Mouse (Mus musculus) heart, adult 2 months (tissue): ENCODE data around the gene Uspl1. TPM values are rescaled to one million over a fixed set of nuclear protein-coding genes. Genes with fewer than 3 reads are reported as not detected.

ENCODE experiments used
- DNase-seq, 2 experiments: peaks; one replicate each; pipeline ENCODE4 v3.0.0; 2021
- H3K27ac ChIP-seq: fragments of 200-600 bp; 2 replicates; pipeline ENCODE4 v1.8.1; 2022
- H3K27me3 ChIP-seq: fragments of 200-500 bp; 2 replicates; pipeline ENCODE4 v1.6.1; 2012; ENCODE audit warnings: mild to moderate bottlenecking, low read length, inconsistent platforms, mixed read lengths; ENCODE audit not compliant: control insufficient read depth, insufficient read depth
- H3K36me3 ChIP-seq: fragments of 200-500 bp; 2 replicates; pipeline ENCODE4 v1.6.1; 2012; ENCODE audit warnings: low read length, inconsistent platforms; ENCODE audit not compliant: control insufficient read depth, insufficient read depth
- H3K4me1 ChIP-seq: fragments of 200-500 bp; 2 replicates; pipeline ENCODE4 v1.6.1; 2011; ENCODE audit warnings: low read length; ENCODE audit not compliant: control insufficient read depth, insufficient read depth
- H3K4me3 ChIP-seq: fragments of 200-600 bp; 2 replicates; pipeline ENCODE4 v1.8.1; 2022
- H3K79me2 ChIP-seq: fragments of 200-500 bp; replicated peaks from 2 replicates; pipeline ENCODE4 v1.6.1; 2012; ENCODE audit warnings: mild to moderate bottlenecking, inconsistent platforms, low read length, moderate library complexity, mixed read lengths; ENCODE audit not compliant: control insufficient read depth, insufficient read depth
- H3K9ac ChIP-seq: fragments of 200-500 bp; 2 replicates; pipeline ENCODE4 v1.6.1; 2012; ENCODE audit warnings: low read depth, mild to moderate bottlenecking, control low read depth, inconsistent platforms, low read length, mixed read lengths
- CTCF ChIP-seq: fragments of 200-600 bp; IDR thresholded peaks from 2 replicates; pipeline ENCODE4 v1.8.1; 2022; ENCODE audit warnings: antibody characterized with exemption, mild to moderate bottlenecking, moderate library complexity
- EP300 ChIP-seq: fragments of 200-500 bp; IDR thresholded peaks from 2 replicates; pipeline ENCODE4 v1.6.1; 2011; ENCODE audit warnings: low read depth, low read length, control low read depth; ENCODE audit not compliant: insufficient read depth
- POLR2A ChIP-seq: fragments of 200-500 bp; IDR thresholded peaks from 2 replicates; pipeline ENCODE4 v1.6.1; 2011; ENCODE audit warnings: mild to moderate bottlenecking, low read depth, low read length, control low read depth; ENCODE audit not compliant: insufficient read depth
- WGBS: fragments of 180-500 bp; shearing (Covaris S2); methylation state at CpG from one replicate; pipeline ENCODE4 v1.1.7; 2018; 5-methylcytosine and 5-hydroxymethylcytosine counted together
- intact Hi-C: fragments of 180-260 bp; cut with DNase I; formaldehyde crosslinking; loops from one replicate; pipeline ENCODE4 v1.15.1; 2025
- polyA plus RNA-seq: library from polyadenylated mRNA; depleted of rRNA; stranded (reverse); fragments of >200 nt; gene quantifications from 2 replicates; pipeline ENCODE4 v1.2.3, GENCODE M21; 2012
- total RNA-seq, 2 experiments: library from RNA; stranded (reverse); gene quantifications; 2 replicates each; pipeline ENCODE4 v1.2.3; 2021

The Uspl1 gene
- total and polyA plus RNA-seq, 3 experiments: 7.4 to 21.0 (median 17.5) TPM

DNA sequence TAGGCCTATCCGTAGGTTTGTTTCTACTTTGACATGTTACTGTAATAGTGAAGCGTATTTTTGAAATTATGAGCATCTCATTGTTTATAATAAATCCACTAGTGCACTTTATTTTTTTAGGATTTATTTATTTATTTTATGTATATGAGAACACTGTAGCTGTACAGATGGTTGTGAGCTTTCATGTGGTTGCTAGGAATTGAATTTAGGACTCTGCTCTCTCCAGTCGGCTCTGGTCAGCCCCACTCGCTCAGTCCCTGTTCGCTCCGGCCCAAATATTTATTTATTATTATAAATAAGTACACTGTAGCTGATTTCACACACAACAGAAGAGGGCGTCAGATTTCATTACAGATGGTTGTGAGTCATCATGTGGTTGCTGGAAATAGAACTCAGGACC is 24.6 kb downstream of the Uspl1 start:
- H3K27me3 ChIP-seq: no peaks in the 10 kb centered on the region
- peaks cover 4% of the 10 kb centered on the region; the same call in 1 of the 2 replicates for H3K79me2 ChIP-seq
- no peaks in the 10 kb centered on the region for H3K4me1 ChIP-seq
- peaks cover 5% of the 10 kb centered on the region for H3K36me3 ChIP-seq
- no peak overlapping the region for H3K4me3 ChIP-seq
- DNase-seq: no peak
- H3K27ac ChIP-seq: no peak overlapping the region
- WGBS: 97% methylated on average over 7 of the region's 7 CpGs
- intact Hi-C loops: no loop called here
- TF ChIP-seq POLR2A: no peak
- TF ChIP-seq EP300: no peak
- TF ChIP-seq CTCF: no peak
- H3K9ac ChIP-seq: no peak overlapping the region

DNA sequence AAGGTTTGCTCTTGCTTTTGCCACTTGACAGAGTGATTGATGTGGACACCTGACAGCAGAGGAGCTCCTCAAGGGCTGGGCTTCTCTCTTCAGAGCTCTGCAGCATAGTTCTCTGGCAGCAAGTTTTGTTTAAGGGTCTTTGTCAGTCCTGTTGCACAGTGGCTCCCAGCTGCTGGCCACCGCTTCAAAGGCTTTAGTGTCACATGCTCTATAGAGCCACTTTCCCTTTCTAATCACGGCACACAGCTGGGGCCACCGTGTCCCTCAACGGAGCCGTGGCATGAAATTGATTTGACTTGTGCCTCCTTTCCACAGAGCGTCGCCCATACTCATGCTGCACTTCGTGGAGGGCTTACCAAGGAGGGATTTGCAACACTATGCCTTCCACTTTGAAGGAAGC is 25.2 kb downstream of the Uspl1 start:
- Histone ChIP-seq H3K36me3 (peaks cover 5% of the 10 kb centered on the region), H3K4me1 (no peaks in the 10 kb centered on the region), H3K79me2 (peaks cover 4% of the 10 kb centered on the region; the same call in 1 of the 2 replicates), H3K27ac (no peak overlapping the region), H3K9ac (no peak overlapping the region), H3K27me3 (no peaks in the 10 kb centered on the region), H3K4me3 (no peak overlapping the region)
- TF ChIP-seq EP300 (no peak), POLR2A (no peak), CTCF (no peak)
- intact Hi-C loops: no loop called here
- 73% methylated on average over 8 of the region's 8 CpGs for WGBS
- no peak for DNase-seq

DNA sequence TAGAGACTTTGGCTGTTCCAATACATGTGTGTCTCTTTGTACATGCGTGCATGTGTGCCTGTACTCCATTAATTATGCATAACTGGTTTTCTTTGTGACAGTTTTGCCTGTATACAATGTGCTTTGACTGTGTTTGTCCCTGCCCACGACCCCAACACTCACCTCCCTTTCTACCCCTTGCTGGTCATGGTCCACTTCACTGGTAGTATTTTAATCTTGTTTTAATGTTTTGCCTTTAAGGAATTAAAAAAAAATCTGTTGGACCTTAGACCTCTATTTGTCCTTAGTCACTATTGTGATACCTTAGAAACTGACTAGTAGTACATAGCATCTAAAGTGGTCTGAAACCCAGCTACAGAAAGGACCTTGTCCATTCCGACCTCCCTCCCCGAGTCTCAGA is 26.9 kb downstream of the Uspl1 start:
- 95% methylated on average over 4 of the region's 4 CpGs for WGBS
- peaks cover 5% of the 10 kb centered on the region for H3K36me3 ChIP-seq
- TF ChIP-seq POLR2A: no peak
- no peak for TF ChIP-seq CTCF
- TF ChIP-seq EP300: no peak
- DNase-seq: no peak
- H3K9ac ChIP-seq: no peak overlapping the region
- H3K4me3 ChIP-seq: no peak overlapping the region
- intact Hi-C loops: no loop called here
- H3K27ac ChIP-seq: no peak overlapping the region
- no peaks in the 10 kb centered on the region for H3K79me2 ChIP-seq
- no peaks in the 10 kb centered on the region for H3K4me1 ChIP-seq
- H3K27me3 ChIP-seq: no peaks in the 10 kb centered on the region

DNA sequence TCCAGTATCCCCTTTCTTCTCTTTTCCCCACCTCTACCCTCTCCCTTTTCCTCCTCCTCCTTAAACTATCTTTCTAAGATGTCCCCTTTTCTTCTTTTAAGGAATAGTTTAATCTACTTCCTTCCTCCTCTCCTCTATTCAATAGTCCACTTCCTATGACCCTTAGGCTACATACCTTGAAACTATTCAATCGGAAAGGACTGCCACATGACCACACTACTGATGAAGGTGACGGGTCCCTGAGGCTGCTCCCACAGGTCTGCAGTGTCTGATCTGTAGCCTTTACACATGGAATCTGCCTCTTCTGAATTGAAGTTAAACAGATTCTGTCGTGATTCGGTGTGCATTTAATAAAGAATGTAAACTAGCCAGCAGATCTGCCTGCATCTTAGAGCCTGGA is 28.7 kb downstream of the Uspl1 start:
- Histone ChIP-seq H3K9ac (no peak overlapping the region), H3K36me3 (peaks cover 5% of the 10 kb centered on the region; the same call in 1 of the 2 replicates), H3K27ac (no peak overlapping the region), H3K27me3 (no peaks in the 10 kb centered on the region), H3K4me1 (no peaks in the 10 kb centered on the region), H3K79me2 (no peaks in the 10 kb centered on the region), H3K4me3 (no peak overlapping the region)
- no peak for DNase-seq
- WGBS: 68% methylated on average over 4 of the region's 4 CpGs
- TF ChIP-seq CTCF (no peak), EP300 (no peak), POLR2A (no peak)
- intact Hi-C loops: no loop called here

DNA sequence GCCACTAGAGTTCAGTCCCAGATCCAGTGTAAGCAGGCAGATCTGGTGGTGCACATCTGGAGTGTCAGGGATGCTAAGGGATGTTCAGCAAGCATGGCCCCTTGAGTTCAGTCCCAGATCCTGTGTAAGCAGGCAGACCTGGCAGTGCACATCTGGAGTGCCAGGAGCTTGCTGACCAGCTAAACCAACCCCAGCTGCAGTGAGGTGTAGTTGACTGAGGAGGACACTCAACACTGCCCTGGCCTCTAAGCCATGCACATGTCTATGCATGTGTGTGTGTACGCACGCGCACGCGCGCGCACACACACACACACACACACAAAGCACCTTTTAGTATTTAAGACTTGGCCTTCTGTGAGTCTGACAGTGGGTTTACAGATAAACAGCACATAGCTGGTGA is 31.4 kb downstream of the Uspl1 start:
- H3K4me3 ChIP-seq: no peak overlapping the region
- no peaks in the 10 kb centered on the region for H3K27me3 ChIP-seq
- H3K36me3 ChIP-seq: no peaks in the 10 kb centered on the region
- no peaks in the 10 kb centered on the region for H3K79me2 ChIP-seq
- intact Hi-C loops: no loop called here
- no peak for DNase-seq
- H3K4me1 ChIP-seq: no peaks in the 10 kb centered on the region
- no peak for TF ChIP-seq CTCF
- no peak for TF ChIP-seq EP300
- TF ChIP-seq POLR2A: no peak
- H3K27ac ChIP-seq: no peak overlapping the region
- WGBS: 98% methylated on average over 7 of the region's 7 CpGs
- no peak overlapping the region for H3K9ac ChIP-seq

DNA sequence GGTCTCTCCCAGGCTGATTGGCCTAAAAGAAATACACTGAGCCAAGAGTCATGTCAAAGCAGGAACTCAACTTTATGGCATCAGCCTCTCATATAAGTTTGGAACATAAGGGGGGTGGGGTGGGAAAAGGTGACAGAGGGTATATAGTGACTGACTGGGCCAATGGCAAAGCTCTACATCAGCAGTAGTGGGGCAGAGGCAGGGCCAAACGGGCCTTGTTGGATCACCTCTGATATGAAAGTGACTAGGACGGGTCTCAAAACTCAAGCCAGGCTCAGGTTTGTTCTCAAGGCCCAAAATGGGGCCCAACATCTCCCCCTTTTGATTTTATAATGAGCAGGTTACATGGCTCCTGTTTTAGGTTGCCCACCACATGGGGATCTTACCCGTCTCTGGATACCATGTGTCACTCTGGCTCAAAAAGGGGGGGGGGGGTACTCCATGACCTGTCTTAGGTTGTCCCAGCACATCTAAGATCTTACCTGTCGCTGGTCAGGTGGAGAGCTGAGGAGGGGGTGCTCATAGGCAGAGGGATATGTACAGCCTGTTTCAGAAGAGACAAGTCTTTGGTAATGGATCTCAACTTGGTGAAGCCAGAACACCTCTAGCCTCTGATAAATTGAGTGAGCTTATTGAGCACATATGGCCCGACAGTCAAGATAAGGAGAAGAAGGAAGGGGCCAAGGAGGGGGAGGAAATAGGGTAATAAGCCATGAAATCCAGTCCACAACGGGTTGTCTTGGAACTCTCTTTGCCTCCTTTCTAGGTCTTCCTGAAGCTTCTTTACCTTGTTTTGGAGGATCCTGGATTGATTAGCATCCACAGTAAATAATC is 33.6 kb downstream of the Uspl1 start:
- 73% methylated on average over 6 of the region's 6 CpGs for WGBS
- Histone ChIP-seq H3K36me3 (no peaks in the 10 kb centered on the region), H3K4me1 (no peaks in the 10 kb centered on the region), H3K27ac (no peak overlapping the region), H3K27me3 (no peaks in the 10 kb centered on the region), H3K9ac (no peak overlapping the region), H3K79me2 (no peaks in the 10 kb centered on the region), H3K4me3 (no peak overlapping the region)
- no peak for DNase-seq
- intact Hi-C loops: no loop called here
- no peak for TF ChIP-seq POLR2A
- no peak for TF ChIP-seq CTCF
- TF ChIP-seq EP300: no peak
